Mouse (Mus musculus): ENCODE data around the gene Gm17428. TPM values are rescaled to one million over a fixed set of nuclear protein-coding genes. Genes with fewer than 3 reads are reported as not detected.
"Not testable (repeated sequence)": the region's sequence is repeated elsewhere in the genome, so short reads cannot be mapped to it uniquely, and the experiment has no call there.

Gm17428 gene
- polyA plus RNA-seq, 1 experiment: not detected

GRCm38 (mm10) chr14:54962714-54963113, 14.0 kb upstream of the Gm17428 start:
- TF ChIP-seq CTCF (IDR thresholded peaks at IDR 0.05; ENCODE audit: low read depth, low read length): no peak
- TF ChIP-seq POLR2A (IDR thresholded peaks at IDR 0.05; ENCODE audit: borderline replicate concordance, low read depth, low read length): no peak
- no peak overlapping the region for H3K4me3 ChIP-seq (ENCODE audit: insufficient read depth, low read length)
- H3K27ac ChIP-seq (ENCODE audit: insufficient read depth, low read depth, low read length): no peak overlapping the region
- no peaks in the 10 kb centered on the region; the same call in none of the 2 replicates for H3K4me1 ChIP-seq (ENCODE audit: control insufficient read depth, insufficient read depth, low read length)

DNA sequence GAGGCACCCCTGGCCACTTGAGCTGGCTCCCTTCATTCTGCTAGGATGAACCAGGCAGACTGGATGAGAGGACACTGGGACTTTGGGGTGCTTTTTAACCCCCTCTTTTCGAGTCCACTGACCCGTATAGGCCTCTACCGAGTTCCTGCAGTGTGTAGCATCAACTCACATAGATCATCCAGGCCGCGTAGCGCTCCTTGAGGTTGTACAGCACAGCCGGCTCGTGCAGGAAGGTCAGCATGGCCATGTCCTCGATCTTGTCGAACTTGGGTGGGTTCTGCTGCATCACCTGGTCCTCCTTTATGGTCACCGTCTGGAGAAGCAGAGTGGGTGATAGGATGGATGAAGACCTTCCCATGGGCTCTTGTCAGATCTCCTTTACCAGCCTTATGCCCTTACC, 13.0 kb upstream of the Gm17428 start:
- no peaks in the 10 kb centered on the region; the same call in none of the 2 replicates for H3K4me1 ChIP-seq (ENCODE audit: control insufficient read depth, insufficient read depth, low read length)

DNA sequence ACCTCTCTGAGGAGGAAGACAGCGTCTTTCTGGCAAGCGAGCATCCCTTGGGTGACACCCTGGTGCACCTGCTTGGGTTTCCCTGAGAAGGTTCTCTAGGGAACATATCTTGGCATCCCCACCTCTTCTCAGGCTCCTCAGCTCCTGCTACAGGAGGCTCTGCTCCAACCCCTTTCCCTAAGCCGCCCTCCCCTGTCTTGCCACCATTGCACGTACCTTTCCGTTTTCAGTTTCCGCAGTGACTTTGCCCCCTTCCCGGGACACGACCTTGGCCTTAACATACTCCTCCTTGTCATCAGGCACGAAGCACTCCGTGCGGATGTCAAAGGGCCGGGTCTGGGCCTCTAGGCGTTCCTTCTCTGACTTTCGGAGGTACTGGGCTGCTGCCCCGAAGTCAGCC, 11.7 kb upstream of the Gm17428 start:
- Histone ChIP-seq H3K27ac (ENCODE audit: insufficient read depth, low read depth, low read length) (no peak overlapping the region), H3K4me1 (ENCODE audit: control insufficient read depth, insufficient read depth, low read length) (no peaks in the 10 kb centered on the region; the same call in none of the 2 replicates), H3K4me3 (ENCODE audit: insufficient read depth, low read length) (no peak overlapping the region)
- no peak for TF ChIP-seq POLR2A (IDR thresholded peaks at IDR 0.05; ENCODE audit: borderline replicate concordance, low read depth, low read length)
- no peak for TF ChIP-seq CTCF (IDR thresholded peaks at IDR 0.05; ENCODE audit: low read depth, low read length)

More for the DNA sequence above, 13.0 kb upstream of the Gm17428 start:
- H3K27ac ChIP-seq (ENCODE audit: insufficient read depth, low read depth, low read length): no peak overlapping the region
- TF ChIP-seq CTCF (IDR thresholded peaks at IDR 0.05; ENCODE audit: low read depth, low read length) (no peak), POLR2A (IDR thresholded peaks at IDR 0.05; ENCODE audit: borderline replicate concordance, low read depth, low read length) (no peak)
- H3K4me3 ChIP-seq (ENCODE audit: insufficient read depth, low read length): no peak overlapping the region

DNA sequence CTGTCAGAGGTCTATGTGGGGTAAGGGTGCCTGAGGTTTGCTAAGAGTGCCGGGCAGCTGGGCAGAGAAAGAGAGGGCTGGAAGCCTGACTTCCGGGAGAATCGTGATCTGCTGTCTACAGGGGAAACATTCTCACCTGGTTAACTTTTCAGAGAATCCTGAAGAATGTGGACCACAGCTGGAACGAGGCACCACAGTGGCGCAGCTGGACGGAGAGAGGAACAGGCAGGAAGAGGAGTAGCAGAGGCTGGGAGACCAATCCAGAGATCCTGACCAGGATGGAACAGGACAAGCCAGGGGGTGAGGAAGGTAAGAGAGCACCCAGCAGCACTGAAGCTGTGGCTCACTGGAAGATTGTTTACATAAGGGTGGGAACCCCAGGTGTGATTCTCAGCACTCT, 11.1 kb upstream of the Gm17428 start:
- Histone ChIP-seq H3K27ac (ENCODE audit: insufficient read depth, low read depth, low read length) (no peak overlapping the region), H3K4me1 (ENCODE audit: control insufficient read depth, insufficient read depth, low read length) (no peaks in the 10 kb centered on the region; the same call in 1 of the 2 replicates), H3K4me3 (ENCODE audit: insufficient read depth, low read length) (no peak overlapping the region)
- TF ChIP-seq POLR2A (IDR thresholded peaks at IDR 0.05; ENCODE audit: borderline replicate concordance, low read depth, low read length): no peak
- no peak for TF ChIP-seq CTCF (IDR thresholded peaks at IDR 0.05; ENCODE audit: low read depth, low read length)

DNA sequence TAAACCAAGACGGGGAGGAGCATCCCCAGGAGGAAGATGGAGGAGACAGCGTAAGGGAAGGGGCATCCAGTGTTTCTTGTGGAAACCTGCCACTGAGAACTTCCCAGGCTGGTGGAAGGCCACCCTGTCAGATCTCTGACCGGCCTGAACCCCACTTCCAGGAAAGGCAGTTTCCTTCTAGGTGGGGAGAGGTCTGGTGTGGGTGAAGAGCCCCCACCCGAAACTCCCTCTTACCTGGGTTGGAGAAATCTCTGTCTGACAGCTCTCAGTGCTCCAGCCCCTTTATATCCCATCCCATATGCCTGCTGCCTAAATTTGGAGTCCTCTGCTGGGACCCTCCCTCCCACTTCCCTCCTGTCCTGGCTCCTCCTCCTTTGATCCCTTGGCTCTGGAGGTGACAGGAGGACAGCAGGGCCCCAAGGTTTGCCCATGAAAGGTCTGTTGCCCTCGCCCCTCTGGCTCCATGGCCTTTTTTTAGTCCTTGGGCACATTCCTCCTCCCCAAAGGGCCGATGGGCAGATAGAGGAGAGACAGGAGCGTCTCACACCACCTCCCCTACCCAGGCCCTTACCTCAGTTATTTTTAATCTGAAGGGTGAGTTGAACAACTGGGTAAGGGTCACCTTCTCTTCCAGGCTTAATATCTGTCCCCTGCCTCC, 10.3 kb upstream of the Gm17428 start, which contains the start of gene Myh6:
Gene Myh6, minus strand, starts transcription at position 608 of the 658 bp plus-strand sequence.
- no peak within 1 kb of the TSS for H3K27ac ChIP-seq (ENCODE audit: insufficient read depth, low read depth, low read length)

GRCm38 (mm10) chr14:54967874-54968273, 8.9 kb upstream of the Gm17428 start:
- Histone ChIP-seq H3K4me3 (ENCODE audit: insufficient read depth, low read length) (no peak overlapping the region), H3K27ac (ENCODE audit: insufficient read depth, low read depth, low read length) (no peak overlapping the region), H3K4me1 (ENCODE audit: control insufficient read depth, insufficient read depth, low read length) (no peaks in the 10 kb centered on the region)
- TF ChIP-seq POLR2A (IDR thresholded peaks at IDR 0.05; ENCODE audit: borderline replicate concordance, low read depth, low read length) (no peak), CTCF (IDR thresholded peaks at IDR 0.05; ENCODE audit: low read depth, low read length) (no peak)

More for the DNA sequence above, 10.3 kb upstream of the Gm17428 start, which contains the start of gene Myh6:
- no peak for TF ChIP-seq POLR2A (IDR thresholded peaks at IDR 0.05; ENCODE audit: borderline replicate concordance, low read depth, low read length)
- no peak for TF ChIP-seq CTCF (IDR thresholded peaks at IDR 0.05; ENCODE audit: low read depth, low read length)
- no peak within 1 kb of the TSS for H3K4me3 ChIP-seq (ENCODE audit: insufficient read depth, low read length)
- no peaks in the 10 kb centered on the region for H3K4me1 ChIP-seq (ENCODE audit: control insufficient read depth, insufficient read depth, low read length)

- Histone ChIP-seq H3K27ac (ENCODE audit: insufficient read depth, low read depth, low read length) (no peak overlapping the region), H3K4me1 (ENCODE audit: control insufficient read depth, insufficient read depth, low read length) (no peaks in the 10 kb centered on the region), H3K4me3 (ENCODE audit: insufficient read depth, low read length) (no peak overlapping the region)
- TF ChIP-seq POLR2A (IDR thresholded peaks at IDR 0.05; ENCODE audit: borderline replicate concordance, low read depth, low read length) (no peak), CTCF (IDR thresholded peaks at IDR 0.05; ENCODE audit: low read depth, low read length) (no peak)
These were observed 8.4 kb upstream of the Gm17428 start for GRCm38 (mm10) chr14:54968344-54968743.

DNA sequence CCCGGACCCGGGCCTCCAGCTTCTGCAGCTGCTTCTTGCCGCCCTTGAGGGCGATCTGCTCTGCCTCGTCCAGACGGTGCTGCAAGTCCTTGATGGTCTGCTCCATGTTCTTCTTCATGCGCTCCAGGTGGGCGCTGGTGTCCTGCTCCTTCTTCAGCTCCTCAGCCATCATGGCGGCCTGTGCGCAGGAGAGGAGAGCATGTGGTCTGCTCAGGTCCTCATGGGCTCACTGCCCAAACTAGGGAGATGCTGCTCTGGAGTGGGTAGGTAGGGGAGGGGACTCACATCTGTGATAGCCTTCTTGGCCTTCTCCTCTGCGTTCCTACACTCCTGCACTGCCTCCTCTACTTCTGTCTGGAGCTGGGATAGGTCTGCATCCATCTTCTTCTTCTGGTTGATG, 3.9 kb upstream of the Gm17428 start:
- H3K4me1 ChIP-seq (ENCODE audit: control insufficient read depth, insufficient read depth, low read length); H3K4me3 ChIP-seq (ENCODE audit: insufficient read depth, low read length); H3K27ac ChIP-seq (ENCODE audit: insufficient read depth, low read depth, low read length): not testable (repeated sequence)

DNA sequence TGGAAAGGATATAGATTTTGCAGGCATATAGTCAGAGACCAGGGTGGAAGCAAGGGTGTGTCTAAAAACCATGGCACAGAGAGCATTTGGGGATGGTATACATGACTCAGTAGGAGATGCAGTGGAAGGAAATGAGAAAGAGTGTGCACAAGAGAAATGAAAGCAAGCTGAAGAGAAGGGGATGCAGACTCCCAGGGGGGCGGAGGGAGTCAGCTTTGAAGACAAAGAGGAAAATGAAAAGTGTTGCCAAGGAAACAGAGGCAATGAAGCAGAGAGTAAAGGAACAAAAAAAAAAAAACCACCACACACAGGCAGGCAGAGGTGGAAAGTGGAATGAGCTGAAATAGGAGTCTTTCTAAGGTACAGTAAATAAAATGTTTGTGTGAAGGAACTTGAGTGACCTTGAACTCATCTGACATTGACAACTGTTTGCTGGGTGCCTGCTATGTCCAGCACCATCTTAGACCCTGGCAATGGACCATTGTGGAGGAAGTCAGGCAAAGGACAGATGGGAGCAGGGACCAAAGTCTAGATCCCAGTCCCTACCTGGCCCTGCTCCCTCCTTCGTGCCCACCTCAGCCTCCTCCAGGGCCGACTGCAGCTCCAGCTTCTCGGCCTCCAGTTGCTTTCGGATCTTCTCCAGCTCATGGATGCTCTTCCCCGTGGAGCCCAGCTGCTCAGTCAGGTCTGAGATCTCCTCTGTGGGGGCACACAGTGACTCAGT, 2.5 kb upstream of the Gm17428 start:
- no peak overlapping the region for H3K4me3 ChIP-seq (ENCODE audit: insufficient read depth, low read length)
- H3K27ac ChIP-seq (ENCODE audit: insufficient read depth, low read depth, low read length): no peak overlapping the region
- no peaks in the 10 kb centered on the region for H3K4me1 ChIP-seq (ENCODE audit: control insufficient read depth, insufficient read depth, low read length)
- no peak for TF ChIP-seq CTCF (IDR thresholded peaks at IDR 0.05; ENCODE audit: low read depth, low read length)
- no peak for TF ChIP-seq POLR2A (IDR thresholded peaks at IDR 0.05; ENCODE audit: borderline replicate concordance, low read depth, low read length)

DNA sequence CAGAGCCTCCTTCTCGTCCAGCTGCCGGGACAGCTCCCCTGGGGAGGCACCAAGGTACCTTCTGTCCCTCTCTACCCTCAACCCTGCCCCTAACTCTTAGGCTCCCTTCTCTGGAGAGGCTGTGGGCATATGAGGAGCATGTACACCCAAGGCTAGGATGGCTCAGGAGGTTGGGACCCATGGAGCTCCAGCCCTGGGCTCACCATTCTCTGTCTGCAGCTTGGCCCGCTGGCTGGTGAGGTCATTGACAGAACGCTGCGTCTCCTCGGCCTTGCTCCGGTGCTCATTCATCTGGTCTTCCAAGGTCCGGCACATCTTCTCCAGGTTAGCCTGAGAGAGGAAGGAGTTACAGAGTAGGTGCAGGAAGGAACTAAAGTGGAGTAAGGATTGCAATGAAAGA, 1.9 kb downstream of the Gm17428 start:
- Histone ChIP-seq H3K4me3 (ENCODE audit: insufficient read depth, low read length) (no peak overlapping the region), H3K4me1 (ENCODE audit: control insufficient read depth, insufficient read depth, low read length) (no peaks in the 10 kb centered on the region), H3K27ac (ENCODE audit: insufficient read depth, low read depth, low read length) (no peak overlapping the region)
- no peak for TF ChIP-seq POLR2A (IDR thresholded peaks at IDR 0.05; ENCODE audit: borderline replicate concordance, low read depth, low read length)
- no peak for TF ChIP-seq CTCF (IDR thresholded peaks at IDR 0.05; ENCODE audit: low read depth, low read length)

Data from bone marrow macrophage, adult 2 months (primary cell).